Mouse (Mus musculus) frontal cortex, postnatal 36 days (tissue): ENCODE results near the gene Exoc3l.

ENCODE experiments used
- DNase-seq, 2 experiments: peaks; one replicate each; pipeline ENCODE4 v3.0.0; 2022; ENCODE audit warnings: low spot score in 2 of 2

Gene Exoc3l

DNA sequence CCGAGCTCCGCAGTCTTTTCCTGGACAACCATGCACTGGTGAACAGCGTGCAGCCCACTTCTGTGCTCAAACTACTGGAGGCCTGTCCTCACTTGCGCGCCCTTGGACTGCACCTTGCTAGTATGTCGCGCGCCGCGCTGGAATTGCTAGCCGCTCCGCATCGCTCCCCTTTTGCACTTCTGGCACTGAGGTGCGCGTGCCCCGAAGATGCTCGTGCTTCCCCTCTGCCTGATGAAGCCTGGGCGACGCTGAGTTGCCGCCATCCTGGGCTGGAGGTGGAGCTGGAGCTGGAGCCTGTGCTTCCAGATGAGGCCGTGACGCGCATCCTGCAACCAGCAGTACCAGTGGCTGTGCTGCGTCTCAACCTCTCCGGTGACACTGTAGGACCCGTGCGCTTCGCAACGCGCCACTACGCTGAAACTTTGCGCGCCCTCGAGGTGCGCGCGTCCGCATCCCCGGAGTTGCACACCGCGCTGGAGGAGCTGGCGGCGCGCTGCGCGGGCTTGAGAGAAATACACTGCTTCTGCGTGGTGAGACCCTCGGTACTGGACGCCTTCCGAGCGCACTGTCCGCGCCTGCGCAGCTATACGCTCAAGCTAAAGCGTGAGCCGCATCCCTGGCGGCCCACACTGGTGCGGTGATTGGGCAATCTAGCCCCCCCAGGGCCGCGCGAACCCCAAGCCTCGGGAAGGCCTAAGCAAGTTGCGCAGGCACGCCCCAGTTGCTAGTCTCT, 27.4 kb downstream of the Exoc3l start:
- DNase-seq, result peak; percentile 77 to 91

- no peak for DNase-seq
Measured at GRCm38 (mm10) chr8:105266775-105267174, 29.1 kb downstream of the Exoc3l start.

GRCm38 (mm10) chr8:105265128-105265527, 30.8 kb downstream of the Exoc3l start:
- no peak for DNase-seq

DNA sequence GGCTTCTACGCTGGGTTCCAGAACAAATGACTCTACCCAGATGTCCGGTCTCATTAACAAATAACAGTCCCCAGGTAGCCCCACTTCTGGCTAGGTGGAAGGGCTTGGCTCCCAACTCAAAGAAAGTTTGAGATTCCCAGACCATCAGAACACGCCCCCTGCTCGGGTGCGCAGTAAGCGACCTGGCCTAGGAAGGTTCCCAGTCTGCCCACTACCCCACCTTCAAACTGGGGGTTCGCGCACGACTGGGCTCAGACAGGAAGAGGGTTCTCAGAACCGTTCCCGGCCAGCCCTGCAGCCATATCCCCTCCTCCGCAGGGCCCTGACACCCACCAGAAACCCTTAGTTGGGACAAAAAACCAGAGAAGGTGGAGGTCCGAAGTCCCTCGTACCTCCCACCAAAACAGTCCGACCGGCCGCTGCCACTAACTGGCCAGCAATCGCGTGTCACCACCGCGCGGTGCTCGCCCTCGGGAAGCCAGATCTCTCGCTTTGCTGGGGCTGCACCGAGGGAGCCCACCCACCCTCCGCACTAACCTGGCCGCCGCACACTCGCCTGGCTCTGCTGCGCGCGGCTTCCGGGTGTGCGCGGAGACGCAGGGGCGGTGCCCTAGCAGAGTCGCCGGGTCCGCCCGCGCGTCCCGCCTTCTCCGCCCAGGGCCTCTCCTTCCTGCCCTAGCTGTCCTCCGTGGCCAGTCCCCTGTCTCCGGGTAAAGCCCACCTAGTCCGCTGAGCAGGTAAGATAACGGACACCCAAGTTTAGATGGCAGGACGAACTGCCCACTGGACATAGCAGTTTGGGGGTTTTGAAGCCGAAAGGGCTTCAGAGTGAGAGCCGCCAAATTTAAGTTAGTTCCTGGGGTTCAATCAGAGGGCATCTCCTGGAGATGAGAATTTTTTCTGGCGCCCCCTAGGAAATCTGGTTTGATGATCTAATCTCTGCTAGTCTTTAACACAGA, 31.6 kb downstream of the Exoc3l start, which contains the start of the genes Tradd and Fbxl8:
Gene Tradd (minus strand): TSS at position 586 of the 959 bp plus-strand sequence.
Gene Fbxl8 (plus strand): TSS at position 625 of the 959 bp plus-strand sequence.
- no peak for DNase-seq

GRCm38 (mm10) chr8:105263244-105263912, 32.5 kb downstream of the Exoc3l start:
- no peak for DNase-seq

DNA sequence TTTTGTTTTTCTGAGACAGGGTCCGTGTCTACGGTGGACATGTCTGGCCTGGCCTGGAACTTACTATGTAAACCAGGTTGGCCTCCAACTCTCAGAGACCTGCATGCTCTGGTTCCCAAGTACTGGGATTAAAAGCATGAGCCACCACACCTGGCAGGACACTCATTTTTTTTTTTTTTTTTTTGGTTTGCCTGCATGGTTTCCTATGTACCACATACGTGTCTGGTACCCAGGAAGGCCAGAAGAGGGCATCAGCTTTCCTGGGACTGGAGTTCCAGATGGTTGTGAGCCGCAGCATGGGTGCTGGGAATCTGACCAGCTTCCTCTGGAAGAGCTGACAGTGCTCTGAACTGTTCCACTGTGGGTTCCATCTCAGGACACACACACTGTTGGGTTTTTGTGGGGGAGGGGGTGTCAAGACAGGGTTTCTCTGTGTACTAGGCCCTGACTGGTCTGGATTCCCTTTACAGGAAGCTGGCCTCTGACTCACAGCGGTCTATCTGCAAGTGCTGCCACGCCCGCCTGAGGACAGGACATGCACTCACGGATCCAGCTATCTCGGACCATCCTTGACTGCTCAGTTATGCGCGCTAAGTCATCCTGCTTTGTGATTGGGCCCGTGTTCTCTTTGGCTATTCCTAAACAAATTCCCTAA, 34.4 kb downstream of the Exoc3l start:
- DNase-seq, result no peak

DNA sequence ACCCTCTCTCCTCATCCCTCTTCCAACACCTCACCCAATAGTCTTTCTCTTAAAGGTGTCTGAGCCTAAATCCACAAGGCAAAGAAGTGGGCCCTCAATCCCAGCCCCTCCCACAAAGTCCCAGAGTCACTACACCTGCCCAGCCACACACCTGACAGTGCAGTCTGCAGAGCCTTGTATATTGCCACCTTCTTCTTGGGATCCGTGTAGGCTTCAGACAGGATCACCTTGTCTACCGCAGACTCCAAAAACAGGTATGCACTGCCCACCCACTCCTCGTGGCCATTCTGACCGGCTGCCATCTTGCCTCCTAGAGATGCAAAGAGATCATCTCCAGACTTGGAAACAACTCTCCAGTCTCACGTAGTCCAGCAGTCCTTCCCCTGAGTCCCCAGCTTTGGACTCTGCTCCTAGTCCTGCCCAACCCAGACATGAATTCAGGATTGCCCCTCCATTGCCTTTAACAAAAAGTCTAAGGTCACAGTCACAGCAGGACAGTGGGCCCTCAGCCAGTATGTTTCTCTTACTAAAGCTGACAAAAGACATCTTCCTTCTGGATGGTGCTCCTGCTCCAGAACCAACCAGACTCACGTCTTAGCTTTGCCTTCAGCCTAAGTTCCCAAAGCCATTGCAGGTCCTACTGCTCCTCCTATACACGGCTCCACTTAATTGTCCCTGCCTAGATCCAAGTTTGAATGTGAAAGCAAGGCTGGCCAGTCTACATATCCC, 35.4 kb downstream of the Exoc3l start:
- DNase-seq, result no peak

GRCm38 (mm10) chr8:105259721-105260320, 36.1 kb downstream of the Exoc3l start:
- peak; percentile 63 to 70 for DNase-seq

DNA sequence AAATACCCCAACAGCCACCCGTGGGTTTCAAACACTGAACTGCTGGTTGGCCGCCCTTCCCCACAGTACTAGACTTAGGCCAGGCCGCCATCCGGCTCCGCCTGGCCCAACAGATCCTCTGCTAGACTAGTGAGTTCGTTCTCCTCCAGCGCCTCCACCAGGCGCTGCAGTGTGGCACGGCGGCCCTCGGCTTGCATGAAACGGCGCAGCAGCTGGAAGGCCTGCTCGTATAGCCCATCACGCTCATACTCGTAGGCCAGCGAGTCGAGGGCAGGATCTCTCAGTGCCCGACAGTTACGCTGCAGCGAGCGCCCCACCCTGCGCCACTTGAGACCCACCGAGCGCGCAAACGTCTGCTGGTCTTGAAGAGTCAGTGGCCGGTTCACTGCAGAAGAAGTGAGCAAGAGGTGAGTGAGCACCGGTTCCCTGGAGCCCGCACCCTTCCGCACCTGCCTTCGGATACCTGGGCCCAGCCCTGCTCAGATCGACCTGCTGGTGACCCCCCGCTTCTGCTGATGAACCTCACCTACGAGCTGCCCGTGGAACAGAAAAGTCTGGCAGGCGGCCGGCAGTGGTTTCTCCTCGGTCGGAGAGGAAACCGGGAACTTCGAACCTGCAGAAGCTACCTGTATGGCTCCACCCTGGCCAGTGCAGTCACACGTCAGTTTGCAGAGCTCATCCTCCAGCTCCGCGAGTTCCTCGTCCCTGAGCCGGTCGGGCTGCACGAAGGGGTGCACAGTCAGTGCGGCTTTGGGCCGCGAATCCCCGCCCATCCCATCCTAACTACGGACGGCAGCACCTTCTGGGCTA, 36.8 kb downstream of the Exoc3l start:
- peak in 1 of 2 experiments; percentile 46 for DNase-seq

DNA sequence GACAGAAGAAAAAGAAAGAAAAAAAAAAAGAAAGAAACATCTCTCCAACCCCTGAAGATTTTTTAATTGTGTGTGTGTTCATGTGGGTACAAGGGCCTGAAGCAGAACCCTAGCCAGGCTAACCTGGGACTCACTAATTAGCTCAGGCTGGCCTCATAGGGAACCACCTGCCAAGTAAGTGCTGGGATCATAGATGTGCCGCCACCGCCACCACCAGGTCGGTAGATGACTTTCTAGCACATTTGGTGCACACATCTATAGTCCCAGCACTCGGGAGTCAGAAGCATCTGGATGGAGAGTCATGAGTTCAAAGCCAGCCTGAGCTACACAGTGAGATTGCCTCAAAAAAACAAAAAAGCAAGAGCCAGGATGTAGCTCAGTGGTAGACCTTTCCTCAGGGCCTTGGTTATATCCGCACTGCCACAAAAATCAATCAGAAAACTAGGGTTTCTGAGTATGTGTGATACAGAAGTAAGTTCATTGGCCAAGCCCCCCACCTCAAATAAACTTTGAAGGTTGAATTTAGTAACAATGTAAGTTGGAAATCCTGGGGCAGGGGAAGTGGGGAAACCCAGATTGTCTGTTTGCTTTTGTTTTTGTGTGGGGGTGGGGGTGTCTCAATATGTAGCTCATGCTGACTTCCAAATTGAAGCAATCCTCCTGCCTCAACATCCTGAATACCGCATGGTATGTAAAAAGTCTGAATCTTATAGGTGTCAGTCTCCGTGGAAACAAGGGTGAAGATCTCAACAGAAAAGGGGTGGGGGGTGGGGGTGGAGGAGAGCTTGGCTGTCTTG, 38.4 kb downstream of the Exoc3l start:
- no peak for DNase-seq

DNA sequence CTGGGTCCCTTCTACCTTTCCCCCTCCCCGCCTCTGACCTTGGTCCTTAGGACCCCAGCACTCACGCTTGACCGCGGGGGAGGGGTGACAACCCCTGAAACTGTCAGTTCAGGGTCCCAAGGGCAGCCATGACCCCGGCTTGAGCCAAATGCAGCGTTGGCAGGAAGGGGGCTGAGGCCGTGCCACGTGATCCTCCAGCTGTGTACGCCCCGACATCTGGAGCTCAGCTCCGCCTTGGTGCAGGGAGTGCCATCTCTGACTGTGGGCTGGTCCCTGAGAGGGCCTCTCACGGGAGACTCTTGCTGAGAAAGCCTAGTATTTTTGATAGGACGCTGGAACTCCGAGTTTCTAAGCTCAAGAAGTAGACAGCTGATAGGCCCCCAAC, 40.9 kb downstream of the Exoc3l start, which contains the start of gene B3gnt9:
Gene B3gnt9 (minus strand): TSS at position 188 of the 385 bp plus-strand sequence.
- DNase-seq, result no peak

- peak; percentile 83 to 90 for DNase-seq
Measured at GRCm38 (mm10) chr8:105254152-105254965, 41.5 kb downstream of the Exoc3l start.

GRCm38 (mm10) chr8:105253766-105254151, 42.1 kb downstream of the Exoc3l start:
- DNase-seq, result no peak

GRCm38 (mm10) chr8:105252680-105253537, 43.0 kb downstream of the Exoc3l start:
- no peak for DNase-seq

DNA sequence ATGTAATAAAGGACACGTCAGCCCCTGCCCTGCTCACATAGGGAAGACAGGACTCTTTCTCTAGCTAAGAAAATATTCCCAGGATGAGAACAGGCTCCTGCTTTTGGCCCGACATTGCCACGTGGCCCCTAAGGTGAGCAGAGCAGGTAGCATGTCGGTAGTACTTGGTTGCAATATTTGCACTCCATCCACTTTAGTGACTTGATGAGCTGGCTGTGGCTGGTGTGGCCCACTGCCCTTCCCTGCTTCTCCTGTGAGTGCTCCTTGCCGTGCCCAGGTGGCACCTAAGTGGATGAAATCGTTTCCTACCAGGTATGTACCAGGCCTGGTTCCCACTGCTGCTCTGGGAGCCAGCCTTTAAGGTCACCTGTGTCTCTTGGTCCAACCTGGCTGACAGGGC, 43.9 kb downstream of the Exoc3l start:
- DNase-seq, result no peak

- DNase-seq, result no peak
Measured at GRCm38 (mm10) chr8:105241016-105241415, 54.9 kb downstream of the Exoc3l start.
